ENCODE assay signal across 8 mouse cellular contexts in genomic region chrX:61723029-61723980, GRCm38 (mm10). TPM values are rescaled to one million over a fixed set of nuclear protein-coding genes. Genes with fewer than 3 reads are reported as not detected.
DNase-seq lines count a peak whose midpoint lies in the region; ATAC-seq and TF ChIP-seq lines count a peak whose summit lies in the region.

No protein-coding gene starts in this region.

- no peak for TF ChIP-seq CTCF in bone marrow macrophage, adult 2 months (IDR thresholded peaks at IDR 0.05; ENCODE audit: low read depth, low read length)
- TF ChIP-seq CTCF in gastrocnemius, adult 2 months (IDR thresholded peaks at IDR 0.05) = no peak

- DNase-seq in heart, postnatal 36 days = no peak
- DNase-seq in midbrain, embryonic 11.5 days (ENCODE audit: low spot score, missing footprints) = no peak
- no peak for DNase-seq in gastrocnemius, adult 2 months
- no peak for DNase-seq in gastrocnemius, postnatal 14 days
- no peak for DNase-seq in kidney, postnatal 10 days

- H3K9ac ChIP-seq in heart, embryonic 13.5 days = no peak overlapping the region; the same call in 1 of the 2 replicates
- H3K9ac ChIP-seq in heart, embryonic 16.5 days (ENCODE audit: low read length) = no peak overlapping the region
- no peak overlapping the region for H3K9ac ChIP-seq in midbrain, embryonic 11.5 days (ENCODE audit: low read length)

- H3K4me1 ChIP-seq in heart, embryonic 13.5 days = 0 out of 2 replicates have a peak, but pooled peaks cover 3% of the 10 kb centered on the region
- H3K4me1 ChIP-seq in bone marrow macrophage, adult 2 months (ENCODE audit: control insufficient read depth, insufficient read depth, low read length) = no peaks in the 10 kb centered on the region
- no peaks in the 10 kb centered on the region for H3K4me1 ChIP-seq in heart, embryonic 16.5 days (ENCODE audit: control insufficient read depth, insufficient read depth, low read length)
- H3K4me1 ChIP-seq in midbrain, embryonic 11.5 days (ENCODE audit: control insufficient read depth, insufficient read depth, low read length) = no peaks in the 10 kb centered on the region

- H3K27ac ChIP-seq in heart, embryonic 13.5 days (replicated peaks) = no peak overlapping the region
- peak overlapping the region; percentile 54; the same call in 1 of the 2 replicates for H3K27ac ChIP-seq in bone marrow macrophage, adult 2 months (ENCODE audit: insufficient read depth, low read depth, low read length)
- no peak overlapping the region for H3K27ac ChIP-seq in heart, embryonic 16.5 days (ENCODE audit: low read length)
- H3K27ac ChIP-seq in midbrain, embryonic 11.5 days (ENCODE audit: low read depth, low read length) = no peak overlapping the region
- no peak overlapping the region for H3K27ac ChIP-seq in gastrocnemius, adult 2 months

- 35% methylated on average over 9 of the region's 9 CpGs for WGBS in heart, embryonic 13.5 days
- 33% methylated on average over 9 of the region's 9 CpGs for WGBS in heart, embryonic 16.5 days
- 56% methylated on average over 9 of the region's 9 CpGs for WGBS in midbrain, embryonic 11.5 days

- no peaks in the 10 kb centered on the region for H3K27me3 ChIP-seq in heart, embryonic 13.5 days (replicated peaks)
- no peaks in the 10 kb centered on the region for H3K27me3 ChIP-seq in heart, embryonic 16.5 days (ENCODE audit: control insufficient read depth, insufficient read depth, low read length)
- no peaks in the 10 kb centered on the region for H3K27me3 ChIP-seq in midbrain, embryonic 11.5 days (ENCODE audit: control insufficient read depth, insufficient read depth, low read length)

- H3K9me3 ChIP-seq in heart, embryonic 13.5 days = no peaks in the 10 kb centered on the region
- H3K9me3 ChIP-seq in heart, embryonic 16.5 days (replicated peaks; ENCODE audit: control insufficient read depth, low read length) = no peaks in the 10 kb centered on the region
- H3K9me3 ChIP-seq in midbrain, embryonic 11.5 days (ENCODE audit: control insufficient read depth, low read length) = no peaks in the 10 kb centered on the region

- TF ChIP-seq POLR2A in bone marrow macrophage, adult 2 months (IDR thresholded peaks at IDR 0.05; ENCODE audit: borderline replicate concordance, low read depth, low read length) = no peak

- intact Hi-C loops in heart, postnatal 36 days (cut with DNase I) = no loop called here
- intact Hi-C loops in gastrocnemius, adult 2 months (cut with DNase I) = no loop called here
- intact Hi-C loops in gastrocnemius, postnatal 14 days (cut with DNase I; ENCODE audit: low total_unique reads) = no loop called here

- peak overlapping the region; percentile 44 for H3K4me3 ChIP-seq in heart, embryonic 13.5 days
- peak overlapping the region; percentile 37 for H3K4me3 ChIP-seq in bone marrow macrophage, adult 2 months (ENCODE audit: insufficient read depth, low read length)
- peak overlapping the region; percentile 42 for H3K4me3 ChIP-seq in heart, embryonic 16.5 days (ENCODE audit: low read length)
- no peak overlapping the region for H3K4me3 ChIP-seq in midbrain, embryonic 11.5 days (ENCODE audit: low read depth, low read length)
- no peak overlapping the region for H3K4me3 ChIP-seq in gastrocnemius, adult 2 months

- peak overlapping the region; percentile 68 for H3K4me2 ChIP-seq in heart, embryonic 13.5 days
- H3K4me2 ChIP-seq in heart, embryonic 16.5 days (ENCODE audit: low read depth, low read length) = peak overlapping the region; percentile 63
- peak overlapping the region; percentile 24; the same call in 1 of the 2 replicates for H3K4me2 ChIP-seq in midbrain, embryonic 11.5 days

- H3K36me3 ChIP-seq in heart, embryonic 13.5 days = no peaks in the 10 kb centered on the region
- no peaks in the 10 kb centered on the region for H3K36me3 ChIP-seq in heart, embryonic 16.5 days (ENCODE audit: control insufficient read depth, insufficient read depth)
- H3K36me3 ChIP-seq in midbrain, embryonic 11.5 days (ENCODE audit: control insufficient read depth, insufficient read depth, low read length) = no peaks in the 10 kb centered on the region

- no peak for ATAC-seq in heart, embryonic 13.5 days (ENCODE audit: extremely low read depth, insufficient number of reproducible peaks, low FRiP score, low TSS enrichment)
- 0 out of 2 replicates have a peak, but pooled peaks have one; percentile 14 for ATAC-seq in heart, embryonic 16.5 days (replicated peaks; ENCODE audit: extremely low read depth, insufficient read depth, low FRiP score)
- peak; percentile 61 for ATAC-seq in midbrain, embryonic 11.5 days (ENCODE audit: low FRiP score)

RNA-seq across cellular contexts. Expression of gene Ldoc1, which starts 14.0 kb away (rescaled TPM):
- 0.17 and 0.39 TPM in 2 replicates for polyA plus RNA-seq in heart, embryonic 13.5 days (2015; fragmentation: Nextera tagmentation; extraction: Ambion mirVana)
- total RNA-seq in heart, postnatal 36 days (2021) = under 1 TPM in 1 of 2 experiments, not detected in 1; 0.67 TPM
- polyA plus RNA-seq in bone marrow macrophage, adult 2 months (2012; ENCODE audit: insufficient read depth, insufficient read length, missing spikeins) = not detected in 2 replicates
- 0.16 TPM in 2 replicates for polyA plus RNA-seq in heart, embryonic 16.5 days (2015; fragmentation: Nextera tagmentation; extraction: Ambion mirVana)
- 0.81 and 0.97 TPM in 2 replicates for polyA plus RNA-seq in midbrain, embryonic 11.5 days (2014; fragmentation: Nextera tagmentation; extraction: Ambion mirVana)
- not detected for total RNA-seq in gastrocnemius, adult 2 months (2021)
- total RNA-seq in gastrocnemius, postnatal 14 days (2021) = not detected

Comparison
In these comparisons a context has a peak if more than half of its experiments do, and no peak if none do; other contexts are left out.
1. H3K4me3 ChIP-seq: peak in heart, embryonic 13.5 days (single experiment), bone marrow macrophage, adult 2 months (single experiment) and heart, embryonic 16.5 days (single experiment); none in midbrain, embryonic 11.5 days (single experiment) and gastrocnemius, adult 2 months (single experiment).
2. Peak in every context shown above with its lines, with median percentiles within 50 percentile points of each other: H3K4me2 ChIP-seq.